Mouse (Mus musculus): ENCODE measurements around the gene Oxsr1. TPM values are rescaled to one million over a fixed set of nuclear protein-coding genes. Genes with fewer than 3 reads are reported as not detected.
"Not testable (repeated sequence)": the region's sequence is repeated elsewhere in the genome, so short reads cannot be mapped to it uniquely, and the experiment has no call there.

Oxsr1 gene
- polyA plus RNA-seq (2015; fragmentation: Nextera tagmentation; extraction: Ambion mirVana): 14.2 and 14.5 TPM in 2 replicates

DNA sequence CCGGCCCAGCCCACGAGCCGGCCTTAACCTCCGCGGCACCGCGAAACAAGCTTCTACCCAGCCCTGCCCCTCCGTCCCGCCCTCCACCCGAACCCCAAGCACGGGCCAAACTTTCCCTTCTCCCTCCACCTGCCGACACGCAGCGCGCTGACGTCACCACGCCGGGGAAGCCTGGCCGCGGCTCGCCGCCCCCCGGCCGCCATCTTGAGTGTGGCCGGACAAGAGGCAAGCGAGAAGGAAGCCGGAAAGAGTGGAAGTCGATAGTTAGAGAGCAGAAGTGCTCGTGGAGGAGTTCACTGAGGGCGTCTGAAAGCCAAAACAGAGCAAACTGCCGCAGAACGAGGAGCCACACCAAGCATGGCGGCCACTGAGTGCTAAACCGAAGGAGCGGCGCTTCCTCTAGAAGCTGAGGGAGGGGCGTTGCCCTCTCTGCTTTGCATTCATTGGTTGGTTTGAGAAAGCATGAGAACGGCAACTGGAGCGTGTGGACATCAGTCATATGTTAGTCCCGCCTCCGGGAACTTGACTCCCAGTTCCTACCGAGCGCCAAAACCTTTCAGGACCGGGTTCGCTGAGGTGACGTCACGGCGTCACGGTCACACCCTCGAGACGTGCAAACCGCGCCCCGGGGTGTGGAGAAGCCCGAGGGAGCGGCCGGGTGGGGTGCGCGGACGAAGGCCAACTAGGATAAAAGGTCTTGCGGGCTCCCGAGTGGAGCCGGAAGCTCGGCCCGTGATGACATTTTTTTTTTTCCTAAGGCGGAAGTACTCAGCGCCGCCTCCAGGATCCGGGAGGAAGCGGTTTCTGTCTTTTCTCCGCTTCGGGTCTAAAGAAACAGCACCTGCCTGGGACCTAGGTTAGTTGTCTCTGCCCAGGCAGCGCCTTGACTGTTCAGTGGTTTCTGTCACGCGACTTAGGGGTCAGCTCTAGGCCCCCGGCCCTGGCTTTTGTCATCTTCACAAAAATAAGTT is at the start of gene Oxsr1:
Gene Oxsr1 (minus strand): TSS at position 139 of the 971 bp plus-strand sequence.
- peak; percentile 97 for ATAC-seq (replicated peaks)
- peak within 1 kb of the TSS; percentile 92 for H3K27ac ChIP-seq
- H3K4me1 ChIP-seq: peaks cover 24% of the 10 kb centered on the region
- H3K4me3 ChIP-seq: peak within 1 kb of the TSS; percentile 95
- H3K9ac ChIP-seq: peak within 1 kb of the TSS; percentile 72
- peak within 1 kb of the TSS; percentile 68 for H3K4me2 ChIP-seq
- no peaks in the 10 kb centered on the region for H3K9me3 ChIP-seq
- H3K27me3 ChIP-seq (replicated peaks): no peaks in the 10 kb centered on the region
- no peaks in the 10 kb centered on the region for H3K36me3 ChIP-seq (replicated peaks)
- WGBS: under 1% methylated on average over 76 of the region's 76 CpGs

DNA sequence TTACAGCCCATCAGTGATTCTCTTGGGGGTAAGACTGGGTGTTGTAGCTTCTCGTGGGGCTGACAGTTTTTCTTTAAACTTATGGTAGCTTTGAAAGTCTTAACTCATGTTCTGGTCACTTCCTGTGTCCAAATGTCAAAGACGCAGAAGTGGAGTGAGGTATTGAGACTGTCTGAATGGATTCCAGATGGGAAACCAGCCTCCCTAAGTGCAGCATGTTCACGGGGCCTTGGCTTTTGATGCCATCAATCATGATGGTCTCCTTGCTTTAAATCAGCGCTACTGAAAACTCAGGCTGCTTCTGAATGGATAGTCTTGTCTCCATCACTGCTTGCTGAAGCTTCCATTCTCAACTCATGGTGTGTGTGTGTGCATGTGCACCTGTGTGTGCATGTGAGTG is 49.0 kb upstream of the Oxsr1 start:
- Histone ChIP-seq H3K9me3 (no peaks in the 10 kb centered on the region), H3K27me3 (replicated peaks) (no peaks in the 10 kb centered on the region), H3K4me2 (no peak overlapping the region), H3K4me1 (no peaks in the 10 kb centered on the region), H3K27ac (no peak overlapping the region), H3K4me3 (no peak overlapping the region), H3K36me3 (replicated peaks) (no peaks in the 10 kb centered on the region), H3K9ac (no peak overlapping the region)
- no peak for ATAC-seq (replicated peaks)
- WGBS: 84% methylated on average over 4 of the region's 4 CpGs

DNA sequence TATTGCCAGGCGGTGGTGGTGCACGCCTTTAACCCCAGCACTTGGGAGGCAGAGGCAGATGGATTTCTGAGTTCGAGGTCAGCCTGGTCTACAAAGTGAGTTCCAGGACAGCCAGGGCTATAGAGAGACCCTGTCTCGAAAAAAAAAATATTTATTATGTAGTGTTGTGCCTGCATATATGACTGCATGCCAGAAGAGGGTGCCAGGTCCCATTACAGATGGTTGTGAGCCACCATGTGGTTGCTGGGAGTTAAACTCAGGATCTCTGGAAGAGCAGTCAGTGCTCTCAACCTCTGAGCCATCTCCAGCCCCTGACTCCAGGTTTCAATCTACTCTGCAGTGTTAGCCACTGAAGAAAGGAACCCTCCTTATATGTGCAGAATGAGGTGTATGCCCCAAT is 48.5 kb upstream of the Oxsr1 start:
- H3K4me3 ChIP-seq; H3K9me3 ChIP-seq; H3K4me1 ChIP-seq; H3K27ac ChIP-seq; H3K27me3 ChIP-seq (replicated peaks); H3K9ac ChIP-seq; H3K4me2 ChIP-seq; H3K36me3 ChIP-seq (replicated peaks); ATAC-seq (replicated peaks): not testable (repeated sequence)
- 94% methylated on average over 4 of the region's 4 CpGs for WGBS

DNA sequence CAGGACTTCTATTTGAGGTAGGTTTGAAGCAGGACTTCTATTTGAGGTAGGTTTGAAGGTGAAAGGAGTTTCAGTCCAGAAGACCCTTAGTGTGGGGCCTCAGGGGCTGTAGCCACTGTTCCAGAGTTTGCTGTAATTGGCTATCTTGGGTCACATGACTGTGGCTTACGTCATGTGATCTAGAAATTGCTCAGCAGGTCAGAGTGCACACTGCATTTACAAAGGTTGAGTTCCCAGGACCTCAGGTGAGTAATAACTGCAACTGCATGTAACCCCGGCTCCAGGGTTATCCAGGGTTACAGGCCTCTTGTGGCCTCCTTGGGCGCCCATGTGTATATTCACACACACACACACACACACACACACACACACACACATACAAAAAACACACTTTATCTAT is 46.1 kb upstream of the Oxsr1 start:
- Histone ChIP-seq H3K9me3 (no peaks in the 10 kb centered on the region), H3K27ac (no peak overlapping the region), H3K4me2 (no peak overlapping the region), H3K27me3 (replicated peaks) (no peaks in the 10 kb centered on the region), H3K4me1 (no peaks in the 10 kb centered on the region), H3K9ac (no peak overlapping the region), H3K36me3 (replicated peaks) (no peaks in the 10 kb centered on the region), H3K4me3 (no peak overlapping the region)
- ATAC-seq (replicated peaks): no peak
- 95% methylated on average over 3 of the region's 3 CpGs for WGBS

DNA sequence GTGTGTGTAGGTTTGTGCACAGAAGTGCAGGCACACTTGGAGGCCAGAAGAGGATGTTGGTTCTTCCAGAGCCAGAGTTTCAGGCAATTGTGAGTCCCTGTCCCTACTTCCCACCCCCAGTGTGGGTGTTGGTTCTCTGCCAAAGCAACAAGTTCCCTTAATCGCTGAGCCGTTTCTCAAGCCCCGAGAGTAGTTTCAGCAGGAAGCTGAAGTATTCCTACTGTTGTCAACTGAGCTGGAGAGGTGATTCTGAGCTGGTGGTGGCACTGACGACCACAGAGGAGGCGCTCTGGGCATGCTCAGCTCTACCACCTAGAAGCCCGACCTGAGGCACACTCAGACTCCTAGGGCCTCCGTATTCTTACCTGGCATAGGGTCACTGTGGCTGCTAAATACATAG is 43.1 kb upstream of the Oxsr1 start, which contains the start of gene Slc22a14:
Gene Slc22a14 (minus strand): TSS at position 270 of the 400 bp plus-strand sequence.
- Histone ChIP-seq H3K27me3 (replicated peaks) (no peaks in the 10 kb centered on the region), H3K4me2 (no peak within 1 kb of the TSS), H3K36me3 (replicated peaks) (no peaks in the 10 kb centered on the region), H3K9ac (no peak within 1 kb of the TSS), H3K9me3 (no peaks in the 10 kb centered on the region), H3K4me3 (no peak within 1 kb of the TSS), H3K27ac (no peak within 1 kb of the TSS), H3K4me1 (no peaks in the 10 kb centered on the region)
- no peak for ATAC-seq (replicated peaks)
- WGBS: 78% methylated on average over 7 of the region's 7 CpGs

DNA sequence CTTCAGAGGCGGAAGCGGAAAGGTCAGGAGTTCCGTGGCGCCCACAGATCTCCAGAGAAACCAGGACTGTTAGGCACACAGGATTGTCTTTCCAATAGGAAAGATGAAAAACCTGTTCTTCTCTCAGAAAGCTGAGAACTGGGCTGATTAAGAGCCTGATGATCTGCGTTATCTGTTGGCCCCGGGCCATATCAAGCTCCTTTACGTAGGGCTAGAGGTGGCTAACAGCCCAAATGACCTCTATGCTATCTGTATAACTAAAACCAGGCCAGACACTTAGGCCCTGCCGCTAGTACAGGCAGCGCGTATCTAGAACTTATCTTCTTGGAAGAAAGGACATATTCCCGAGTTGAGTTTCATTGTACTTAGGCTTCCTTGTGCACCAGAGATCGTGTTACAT is 41.0 kb upstream of the Oxsr1 start:
- Histone ChIP-seq H3K27me3 (replicated peaks) (no peaks in the 10 kb centered on the region), H3K36me3 (replicated peaks) (no peaks in the 10 kb centered on the region), H3K4me3 (no peak overlapping the region), H3K4me2 (no peak overlapping the region), H3K4me1 (no peaks in the 10 kb centered on the region), H3K9me3 (no peaks in the 10 kb centered on the region), H3K27ac (no peak overlapping the region), H3K9ac (no peak overlapping the region)
- 88% methylated on average over 12 of the region's 12 CpGs for WGBS
- no peak for ATAC-seq (replicated peaks)

DNA sequence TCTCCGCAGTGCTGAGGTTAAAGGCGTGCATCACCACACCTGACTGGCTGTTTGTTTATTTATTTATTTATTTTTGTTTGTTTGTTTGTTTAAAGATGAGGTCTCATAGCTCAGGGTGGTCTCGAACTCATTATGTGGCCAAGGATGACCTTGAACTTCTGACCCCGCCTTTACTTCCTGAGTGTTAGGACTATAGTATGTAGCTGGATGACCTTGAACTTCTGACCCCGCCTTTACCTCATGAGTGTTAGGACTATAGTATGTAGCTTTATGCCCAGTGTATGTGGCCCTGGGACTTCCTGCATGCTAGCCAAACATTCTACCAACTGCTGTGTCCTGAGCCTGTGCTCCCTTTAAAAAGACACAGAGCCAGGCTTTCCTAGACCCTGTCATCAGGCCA is 39.2 kb upstream of the Oxsr1 start:
- no peaks in the 10 kb centered on the region for H3K9me3 ChIP-seq
- H3K27ac ChIP-seq: no peak overlapping the region
- peaks cover 7% of the 10 kb centered on the region; the same call in 1 of the 2 replicates for H3K4me1 ChIP-seq
- no peak overlapping the region for H3K4me3 ChIP-seq
- H3K4me2 ChIP-seq: no peak overlapping the region
- H3K27me3 ChIP-seq (replicated peaks): no peaks in the 10 kb centered on the region
- H3K36me3 ChIP-seq (replicated peaks): no peaks in the 10 kb centered on the region
- H3K9ac ChIP-seq: no peak overlapping the region
- ATAC-seq (replicated peaks): no peak
- WGBS: 94% methylated on average over 5 of the region's 5 CpGs

DNA sequence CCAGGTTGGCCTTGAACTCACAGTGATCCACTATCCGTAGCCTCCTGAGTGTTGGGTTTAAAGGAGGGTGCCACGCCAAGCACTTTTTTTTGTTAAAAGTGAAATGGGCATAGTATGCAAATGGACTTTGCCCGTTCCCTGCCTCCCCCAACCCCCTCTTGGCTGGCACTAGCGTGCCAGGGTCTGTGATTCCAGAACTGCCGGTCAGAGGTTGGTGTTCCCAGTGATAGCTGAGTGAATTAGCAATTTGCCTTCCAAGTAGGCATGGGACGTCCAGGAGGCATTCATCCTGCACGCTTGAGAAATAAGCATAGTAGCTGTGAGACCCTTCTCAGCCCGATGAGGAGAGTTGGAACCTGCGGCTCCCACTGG is 35.8 kb upstream of the Oxsr1 start:
- H3K36me3 ChIP-seq (replicated peaks): no peaks in the 10 kb centered on the region
- H3K4me3 ChIP-seq: peak overlapping the region; percentile 74
- no peak for ATAC-seq (replicated peaks)
- peak overlapping the region; percentile 91 for H3K4me2 ChIP-seq
- no peak overlapping the region for H3K9ac ChIP-seq
- no peak overlapping the region for H3K27ac ChIP-seq
- WGBS: 33% methylated on average over 9 of the region's 9 CpGs
- H3K27me3 ChIP-seq (replicated peaks): no peaks in the 10 kb centered on the region
- H3K4me1 ChIP-seq: peaks cover 7% of the 10 kb centered on the region; the same call in 1 of the 2 replicates
- H3K9me3 ChIP-seq: no peaks in the 10 kb centered on the region

DNA sequence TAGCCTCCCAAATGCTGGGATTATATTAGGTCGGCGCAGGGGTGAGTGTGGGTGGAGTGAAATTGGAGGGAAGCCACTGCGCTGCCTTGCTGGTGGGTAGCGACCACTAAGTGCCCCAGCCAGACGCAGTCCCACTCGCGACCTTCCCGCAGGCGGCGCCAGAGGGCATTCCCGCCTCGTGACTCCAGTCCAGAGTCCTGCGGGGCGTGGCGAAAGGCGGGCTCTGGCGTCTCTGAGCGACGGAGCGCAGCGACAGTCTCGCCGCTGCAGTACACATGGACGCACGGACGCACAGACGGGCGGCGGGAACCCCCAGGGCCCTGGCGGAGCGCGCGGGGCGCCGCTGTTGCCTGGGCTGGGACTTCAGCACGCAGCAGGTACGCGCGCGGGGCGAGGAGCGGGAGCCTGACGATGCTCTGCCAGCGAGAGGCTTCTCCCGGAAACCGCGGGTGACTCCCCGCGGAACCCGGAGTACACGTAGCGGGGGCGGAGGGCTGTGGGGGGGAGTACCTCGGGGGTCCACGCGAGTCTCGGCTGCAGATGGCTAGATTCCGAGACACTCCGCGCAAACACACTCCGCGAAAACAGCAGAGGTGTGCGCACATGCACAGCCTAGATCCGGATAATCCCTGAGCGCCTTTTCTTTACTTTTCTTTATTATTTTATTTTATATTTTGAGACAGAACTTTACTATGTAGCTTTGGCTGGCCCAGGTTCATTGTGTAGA is 35.3 kb upstream of the Oxsr1 start, which contains the start of gene Xylb:
Gene Xylb (plus strand): TSS at position 51 of the 727 bp plus-strand sequence.
- WGBS: 2% methylated on average over 63 of the region's 65 CpGs
- peak within 1 kb of the TSS; percentile 65 for H3K9ac ChIP-seq
- peak within 1 kb of the TSS; percentile 91 for H3K4me2 ChIP-seq
- no peaks in the 10 kb centered on the region for H3K27me3 ChIP-seq (replicated peaks)
- H3K4me3 ChIP-seq: peak within 1 kb of the TSS; percentile 74
- no peak within 1 kb of the TSS for H3K27ac ChIP-seq
- peaks cover 7% of the 10 kb centered on the region; the same call in 1 of the 2 replicates for H3K4me1 ChIP-seq
- H3K9me3 ChIP-seq: no peaks in the 10 kb centered on the region
- peak; percentile 88 for ATAC-seq (replicated peaks)
- no peaks in the 10 kb centered on the region for H3K36me3 ChIP-seq (replicated peaks)

DNA sequence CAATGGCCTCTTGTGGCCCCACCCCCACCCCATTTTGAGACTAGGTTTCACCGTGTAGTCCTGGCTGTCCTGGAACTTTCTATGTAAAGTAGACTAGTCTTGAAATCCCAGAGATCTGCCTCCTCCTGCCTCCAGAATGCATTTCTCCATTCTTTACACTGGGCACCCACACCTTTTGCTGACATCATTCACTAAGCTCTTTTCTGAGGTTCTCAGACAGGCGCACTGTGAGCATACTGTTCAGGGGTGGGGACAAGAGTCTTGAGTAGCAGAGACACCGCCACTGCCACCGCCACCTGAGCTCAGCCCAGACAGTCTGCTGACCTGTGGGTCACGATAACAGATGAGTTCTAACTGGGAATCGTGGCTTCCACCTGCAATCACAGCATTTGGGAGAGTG is 33.7 kb upstream of the Oxsr1 start:
- WGBS: 85% methylated on average over 6 of the region's 6 CpGs
- Histone ChIP-seq H3K4me1 (peaks cover 7% of the 10 kb centered on the region; the same call in 1 of the 2 replicates), H3K9ac (no peak overlapping the region), H3K27ac (no peak overlapping the region), H3K9me3 (no peaks in the 10 kb centered on the region), H3K27me3 (replicated peaks) (no peaks in the 10 kb centered on the region), H3K36me3 (replicated peaks) (no peaks in the 10 kb centered on the region), H3K4me2 (no peak overlapping the region), H3K4me3 (no peak overlapping the region)
- no peak for ATAC-seq (replicated peaks)

DNA sequence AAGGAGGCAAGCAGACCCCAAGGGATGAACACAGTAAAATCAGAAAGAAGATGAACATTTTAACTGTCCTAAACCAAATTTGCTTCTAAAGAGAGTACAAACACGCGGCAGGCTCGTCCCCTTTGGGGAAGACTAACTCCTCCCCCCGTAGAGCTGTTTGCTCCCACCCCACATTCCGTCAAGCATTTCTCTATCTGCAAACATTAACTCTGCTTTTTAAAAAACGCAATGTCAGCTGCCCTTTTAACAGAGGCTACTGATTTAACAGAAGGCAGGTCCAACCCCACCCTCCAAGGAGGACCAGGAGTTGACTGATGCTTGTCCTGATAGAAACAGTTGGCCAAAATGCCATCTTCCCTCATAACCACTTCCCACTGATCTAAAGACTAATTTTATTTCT is 31.7 kb upstream of the Oxsr1 start:
- no peaks in the 10 kb centered on the region for H3K27me3 ChIP-seq (replicated peaks)
- no peak overlapping the region for H3K4me2 ChIP-seq
- H3K4me3 ChIP-seq: no peak overlapping the region
- H3K9me3 ChIP-seq: no peaks in the 10 kb centered on the region
- H3K36me3 ChIP-seq (replicated peaks): peaks cover 6% of the 10 kb centered on the region; the same call in 1 of the 2 replicates
- WGBS: 80% methylated on average over 6 of the region's 6 CpGs
- H3K27ac ChIP-seq: no peak overlapping the region
- no peak overlapping the region for H3K9ac ChIP-seq
- ATAC-seq (replicated peaks): no peak
- peaks cover 7% of the 10 kb centered on the region; the same call in 1 of the 2 replicates for H3K4me1 ChIP-seq

DNA sequence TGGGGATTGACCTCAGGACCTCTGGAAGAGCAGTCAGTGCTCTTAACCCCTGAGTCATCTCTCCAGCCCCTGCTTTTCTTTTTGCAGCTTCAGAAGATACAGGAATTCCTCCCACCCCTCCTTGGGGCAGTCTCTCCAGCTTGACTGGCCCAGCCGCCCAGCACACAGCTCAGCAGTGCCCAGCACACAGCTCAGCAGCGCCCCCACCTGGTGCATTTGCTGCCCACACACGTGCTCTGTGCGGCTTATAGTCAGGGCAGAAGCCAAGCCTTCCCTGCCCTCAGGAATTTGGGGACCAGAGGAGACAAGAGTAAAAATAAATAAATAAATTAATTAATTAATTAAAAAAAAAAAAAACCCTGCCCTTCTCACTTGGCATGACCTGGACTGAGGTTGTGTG is 29.8 kb upstream of the Oxsr1 start:
- H3K9ac ChIP-seq: no peak overlapping the region
- H3K4me2 ChIP-seq: no peak overlapping the region
- 0 out of 2 replicates have a peak, but pooled peaks have one; percentile 61 for ATAC-seq (replicated peaks)
- no peak overlapping the region for H3K4me3 ChIP-seq
- H3K4me1 ChIP-seq: no peaks in the 10 kb centered on the region
- no peaks in the 10 kb centered on the region for H3K9me3 ChIP-seq
- H3K27me3 ChIP-seq (replicated peaks): no peaks in the 10 kb centered on the region
- H3K27ac ChIP-seq: no peak overlapping the region
- 17% methylated on average over 4 of the region's 4 CpGs for WGBS
- peaks cover 14% of the 10 kb centered on the region for H3K36me3 ChIP-seq (replicated peaks)

Measured in midbrain, embryonic 15.5 days (tissue).